Mouse (Mus musculus) lung, postnatal 4 days (tissue): ENCODE data around the gene Sorbs1.
"Not testable (repeated sequence)": the region's sequence is repeated elsewhere in the genome, so short reads cannot be mapped to it uniquely, and the experiment has no call there.

Source experiments
- DNase-seq, 2 experiments: peaks; one replicate each; pipeline ENCODE4 v3.0.0; 2021

The Sorbs1 gene

DNA sequence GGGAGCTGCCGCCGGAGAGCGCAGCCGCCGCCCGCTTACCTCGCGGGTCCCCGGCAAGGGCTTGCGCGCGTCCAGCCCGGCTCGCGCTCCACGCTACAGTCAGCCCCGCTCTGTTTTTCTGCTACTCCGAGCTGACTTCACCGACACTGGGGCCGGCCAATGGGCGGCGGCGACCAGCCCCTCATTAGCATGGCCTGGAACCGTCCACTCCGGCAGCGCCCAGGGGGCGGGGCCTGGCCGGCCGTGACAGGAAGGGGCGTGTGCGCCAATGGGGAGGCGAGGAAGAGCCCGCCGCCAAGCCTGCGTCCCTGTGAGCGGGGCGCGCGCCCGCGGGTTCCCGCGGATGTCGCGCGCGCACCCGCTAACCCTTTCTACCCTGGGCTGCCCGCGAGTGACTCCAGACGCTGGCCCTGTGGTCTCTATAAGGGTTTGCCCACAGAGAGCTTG, at the start of gene Sorbs1:
Gene Sorbs1, minus strand, starts transcription at position 148 of the 447 bp plus-strand sequence.
- peak; percentile 97 to 99 for DNase-seq

DNA sequence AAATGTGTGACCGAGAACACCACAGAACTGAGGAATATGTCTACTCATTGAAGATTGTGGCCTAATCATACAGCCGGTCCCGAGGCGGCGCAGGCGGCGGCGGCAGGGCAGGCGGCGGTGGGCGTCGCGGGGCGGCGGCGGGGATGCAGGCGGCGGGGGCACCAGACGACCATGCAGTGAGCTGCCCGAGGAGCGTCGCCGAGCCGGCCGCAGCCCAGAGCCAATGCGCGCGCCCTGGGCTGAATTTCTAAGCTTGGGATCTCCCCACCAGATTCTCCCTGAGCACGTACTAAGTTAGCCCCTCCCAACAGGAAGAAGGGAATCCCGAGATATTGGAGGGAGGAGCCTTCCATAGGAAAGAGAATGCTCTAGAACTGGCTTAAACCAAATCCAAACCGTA, 47.9 kb upstream of the Sorbs1 start:
- DNase-seq, result not testable (repeated sequence)

DNA sequence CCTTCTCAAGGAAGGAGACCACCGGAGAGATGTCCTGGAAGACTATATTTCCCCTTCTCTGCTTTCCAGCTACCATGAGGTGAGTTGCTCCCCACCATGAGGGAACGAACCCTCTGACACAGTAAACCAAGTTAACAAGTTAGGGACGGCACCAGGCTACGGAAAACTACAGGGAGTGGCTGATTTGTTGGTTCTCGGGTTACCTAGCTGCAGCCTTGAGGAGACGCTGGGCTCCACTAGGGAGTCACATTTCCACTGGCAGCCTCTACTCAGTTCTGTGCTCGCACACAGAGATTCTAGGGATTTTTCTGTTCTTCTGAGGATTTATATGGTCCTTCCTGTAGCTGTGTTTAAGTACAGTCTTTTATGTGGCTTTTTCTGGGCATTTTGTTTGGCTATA, 42.5 kb upstream of the Sorbs1 start:
- no peak for DNase-seq

DNA sequence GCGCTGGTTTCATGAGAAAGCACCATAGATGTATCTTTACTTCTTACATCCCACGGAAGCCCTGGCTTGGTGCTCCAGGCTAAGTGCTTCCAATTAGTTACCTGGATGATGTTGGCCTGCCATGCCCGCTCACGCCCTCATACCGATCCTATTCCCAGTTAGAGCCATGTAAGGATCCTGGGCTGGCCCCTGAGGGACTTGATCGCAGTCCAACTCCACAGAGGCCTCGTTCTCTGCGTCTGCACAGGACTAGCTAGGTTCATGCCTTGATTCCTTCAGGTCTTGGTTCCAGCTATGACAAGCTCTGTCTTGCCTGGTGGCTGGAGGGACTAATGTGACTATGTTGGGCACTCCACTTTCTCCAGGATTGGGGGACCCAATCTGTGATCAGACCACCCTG, 41.6 kb upstream of the Sorbs1 start:
- DNase-seq, result no peak

DNA sequence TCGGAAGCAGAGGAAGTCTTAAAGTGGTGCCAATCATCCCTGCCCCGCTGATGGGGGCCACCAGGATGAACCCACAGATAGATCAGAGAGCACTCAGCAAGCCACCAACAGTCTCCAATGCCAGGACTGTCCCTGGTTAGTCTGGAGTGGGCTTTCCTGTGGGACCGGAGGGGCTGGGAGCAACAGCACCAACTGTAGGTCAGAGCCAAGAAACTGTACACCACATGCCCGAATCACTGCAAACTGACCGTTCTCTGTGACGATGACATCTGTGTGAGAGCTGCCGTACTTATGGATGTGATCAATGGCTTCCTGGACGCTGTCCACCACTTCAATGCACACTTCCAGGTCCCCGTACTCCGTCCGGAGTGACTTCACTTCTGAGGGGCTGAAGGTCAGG, 40.8 kb upstream of the Sorbs1 start:
- no peak for DNase-seq

DNA sequence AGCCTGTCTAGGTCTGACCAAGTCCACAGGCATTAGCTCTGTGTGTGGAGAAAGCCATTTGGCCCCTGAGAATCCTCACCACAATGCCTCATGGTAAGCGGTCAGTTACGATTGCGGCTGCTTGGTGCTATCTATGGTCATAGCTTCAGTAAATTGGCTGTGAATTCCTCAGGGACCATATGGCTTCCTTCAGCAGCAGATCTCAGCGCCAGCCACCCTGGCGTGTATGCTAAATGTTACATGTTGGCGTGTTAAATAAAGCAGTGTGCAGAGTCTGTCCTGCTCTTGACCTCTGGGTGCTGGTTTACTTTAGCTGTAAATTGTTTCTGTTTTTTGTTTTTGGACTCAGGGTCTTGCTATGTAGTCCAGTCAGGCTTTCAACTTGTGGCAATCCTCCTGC, 40.3 kb upstream of the Sorbs1 start:
- peak; percentile 40 to 78 for DNase-seq

DNA sequence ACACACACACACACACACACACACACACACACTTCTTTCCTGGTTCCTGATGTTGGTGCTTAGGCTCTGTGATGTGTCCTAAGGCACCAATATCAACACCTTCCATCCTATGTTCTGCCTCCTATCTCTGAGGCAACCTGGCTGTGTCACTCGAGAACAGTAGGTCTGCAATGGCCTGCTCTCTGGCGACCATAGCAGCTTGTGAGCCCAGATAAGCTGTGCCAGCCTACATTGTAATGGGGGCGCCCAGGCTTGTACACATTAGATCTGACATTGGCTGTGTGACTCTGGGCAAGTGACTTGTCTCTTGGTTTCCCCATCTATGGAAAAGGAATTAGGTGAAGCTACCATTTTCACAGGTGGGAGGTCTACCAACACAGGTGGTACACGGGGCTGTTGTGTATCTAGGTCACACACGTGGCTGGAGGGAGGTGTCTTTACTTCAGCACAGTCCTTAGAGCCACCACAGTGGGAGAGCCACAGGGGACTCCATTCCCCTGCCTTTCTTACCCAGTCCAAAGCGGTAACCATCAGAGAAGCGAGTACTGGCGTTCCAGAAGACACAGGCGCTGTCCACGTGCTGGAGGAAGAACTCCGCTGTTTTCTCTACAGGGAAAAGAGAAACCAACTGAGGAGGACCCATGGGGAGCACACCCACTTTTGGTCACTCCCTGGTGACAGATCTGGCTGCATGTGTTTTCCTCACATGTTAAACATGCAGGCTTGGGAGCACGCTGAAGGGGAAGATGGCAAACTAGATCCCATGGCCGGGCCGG, 39.6 kb upstream of the Sorbs1 start:
- DNase-seq, result no peak

DNA sequence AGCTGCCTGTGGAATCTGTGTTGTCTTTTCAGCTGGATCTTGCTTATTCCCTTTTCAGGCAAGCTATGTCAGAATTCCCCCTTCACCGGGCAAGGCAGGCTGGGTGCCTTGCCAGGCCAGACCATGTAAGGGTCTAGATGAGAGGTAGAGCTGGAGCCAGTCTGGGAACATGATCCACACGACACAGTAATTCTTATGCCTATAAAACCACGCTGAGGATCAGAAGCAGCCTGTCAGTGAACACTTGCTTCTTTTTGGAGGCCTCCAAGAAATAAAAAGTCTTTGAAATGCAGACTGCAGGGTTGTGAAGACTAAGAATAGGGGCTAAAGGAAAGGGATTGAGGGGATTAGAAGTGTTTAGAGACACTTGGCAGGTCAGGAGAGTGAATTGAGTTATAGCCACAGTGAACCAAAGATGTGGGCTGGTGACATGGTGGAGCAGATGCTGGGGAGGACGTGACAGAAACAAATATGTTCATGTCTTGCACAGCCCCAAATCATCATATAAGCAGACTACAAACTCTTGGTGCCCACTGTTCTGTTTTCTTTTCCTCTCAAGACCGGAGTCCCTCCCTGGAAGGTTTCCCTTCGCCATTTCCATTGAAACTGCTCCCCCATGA, 36.0 kb upstream of the Sorbs1 start:
- DNase-seq, result no peak

DNA sequence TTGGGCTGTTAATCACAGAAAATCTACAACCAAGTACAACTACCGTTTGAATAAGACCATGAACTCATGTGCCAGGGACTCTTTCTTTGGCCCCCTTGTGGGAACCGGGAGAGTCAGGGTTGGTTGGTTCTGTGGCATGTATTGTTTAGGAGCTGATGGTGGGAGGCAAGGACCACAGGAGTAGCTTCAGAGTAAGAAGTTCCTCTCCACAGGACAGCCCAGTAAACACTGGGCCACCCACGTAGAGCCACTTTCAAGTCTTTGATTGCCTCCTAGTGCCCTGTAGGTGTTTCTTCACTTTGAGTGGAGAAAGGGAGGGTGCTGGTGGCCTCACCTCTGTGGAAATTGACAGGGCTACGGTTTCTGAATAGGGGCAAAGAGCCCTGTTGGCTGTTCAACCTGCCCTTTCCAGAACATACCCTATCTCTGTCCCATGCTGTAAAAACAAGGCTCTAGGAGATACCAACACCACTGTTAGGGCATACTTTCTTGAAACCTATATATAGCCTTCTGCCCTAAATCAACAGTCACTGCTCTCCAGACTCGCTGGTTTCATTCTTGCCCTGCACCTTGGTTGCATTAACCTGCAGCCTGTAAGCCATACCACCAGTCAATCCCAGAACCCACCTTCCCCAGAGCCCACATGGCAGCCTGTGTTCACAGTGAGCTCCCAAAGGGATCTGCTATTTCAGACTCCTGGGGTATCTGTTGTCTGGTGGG, 35.4 kb upstream of the Sorbs1 start:
- no peak for DNase-seq

DNA sequence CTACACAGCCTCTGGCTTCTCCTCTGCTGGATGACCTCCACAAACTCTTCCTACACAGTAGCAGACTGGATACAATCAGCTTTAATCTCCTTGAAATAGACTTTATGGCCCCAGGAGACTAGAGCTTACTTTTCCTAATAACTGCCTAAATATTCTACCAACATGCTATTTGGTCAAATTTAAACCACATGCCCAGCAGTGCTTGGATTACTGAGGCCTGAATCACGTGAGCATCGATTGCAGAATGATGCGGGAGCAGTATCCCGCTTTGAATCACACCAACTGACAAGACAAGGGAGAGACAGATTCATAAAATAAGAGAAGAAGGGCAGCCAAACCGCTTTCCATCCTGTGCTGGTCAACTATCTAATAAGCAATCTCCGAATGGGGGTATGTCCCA, 34.8 kb upstream of the Sorbs1 start:
- no peak for DNase-seq

DNA sequence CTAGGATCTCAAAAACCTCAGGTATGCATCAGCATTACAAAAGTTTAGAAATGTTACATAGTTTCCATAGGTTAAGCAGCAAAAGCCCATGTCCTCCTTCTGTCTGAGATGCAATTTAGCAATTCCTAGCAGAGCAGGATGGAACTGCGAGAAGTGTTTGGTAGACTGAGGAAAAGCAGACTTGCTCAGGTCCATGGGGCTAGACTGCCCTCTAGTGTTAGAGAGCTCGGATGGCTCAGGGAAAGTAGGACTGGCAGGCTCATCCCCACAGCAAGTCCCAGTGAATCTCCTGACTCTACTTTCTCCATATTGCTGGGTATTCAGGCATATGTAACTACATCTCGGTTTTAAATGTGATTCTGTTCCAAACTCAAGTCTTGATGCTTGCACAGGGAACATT, 31.3 kb upstream of the Sorbs1 start:
- DNase-seq, result peak in 1 of 2 experiments; percentile 65

DNA sequence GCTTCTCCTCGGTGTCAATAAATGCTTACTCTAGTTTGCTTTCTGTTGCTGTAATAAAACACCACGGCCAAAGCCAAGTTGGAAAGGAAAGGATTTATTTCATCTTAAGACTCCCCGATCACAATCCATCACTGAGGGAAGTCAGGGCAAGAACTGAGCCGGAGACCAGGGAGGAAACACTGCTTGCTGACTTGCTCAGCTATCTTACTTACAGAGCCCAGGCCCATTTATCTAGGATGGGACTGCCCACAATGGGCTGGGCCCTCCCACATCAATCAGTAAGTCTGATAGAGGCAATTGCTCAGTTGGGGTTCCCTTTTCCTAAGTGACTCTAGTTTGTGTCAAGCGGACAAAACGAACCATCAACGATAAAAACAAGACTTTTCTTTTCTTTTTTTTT, 29.2 kb upstream of the Sorbs1 start:
- DNase-seq, result no peak

DNA sequence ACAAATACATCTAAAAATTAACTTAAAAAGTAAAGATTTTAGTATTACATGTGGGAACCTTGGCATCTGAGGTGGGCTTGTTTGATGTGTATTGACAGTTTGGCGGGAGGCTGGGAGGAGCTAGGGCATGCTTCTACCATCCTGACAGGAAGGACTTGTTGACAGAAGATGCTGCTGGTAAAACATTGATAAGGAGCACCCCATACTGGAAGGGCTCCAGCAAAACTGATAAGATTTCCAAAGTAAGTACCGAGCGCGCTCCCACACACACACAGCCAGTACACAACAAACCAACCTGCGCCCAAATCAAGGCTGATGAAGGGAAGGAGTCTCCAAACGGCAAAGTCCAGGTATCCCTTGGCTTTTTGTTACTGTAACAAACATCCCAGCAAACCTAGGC, 22.9 kb upstream of the Sorbs1 start:
- no peak for DNase-seq

DNA sequence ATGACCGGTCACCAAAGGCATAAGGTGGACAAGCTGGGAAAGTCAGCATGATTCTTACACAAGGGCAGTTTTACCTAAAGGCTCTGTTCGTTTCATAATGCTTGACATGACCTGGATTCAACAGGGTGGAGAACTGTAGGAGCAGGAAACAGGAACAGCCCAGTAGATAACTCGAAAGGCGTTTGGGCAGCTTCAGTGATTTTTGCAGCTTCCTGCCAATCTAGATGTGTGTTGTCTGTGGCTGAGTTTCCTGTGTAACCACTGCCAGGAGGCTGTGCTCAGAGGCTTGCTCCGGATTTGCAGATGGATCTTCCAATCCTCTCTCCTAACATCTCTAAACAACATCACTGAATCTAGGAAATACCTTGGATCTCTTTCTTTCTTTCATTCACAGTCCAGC, 18.9 kb upstream of the Sorbs1 start:
- no peak for DNase-seq

DNA sequence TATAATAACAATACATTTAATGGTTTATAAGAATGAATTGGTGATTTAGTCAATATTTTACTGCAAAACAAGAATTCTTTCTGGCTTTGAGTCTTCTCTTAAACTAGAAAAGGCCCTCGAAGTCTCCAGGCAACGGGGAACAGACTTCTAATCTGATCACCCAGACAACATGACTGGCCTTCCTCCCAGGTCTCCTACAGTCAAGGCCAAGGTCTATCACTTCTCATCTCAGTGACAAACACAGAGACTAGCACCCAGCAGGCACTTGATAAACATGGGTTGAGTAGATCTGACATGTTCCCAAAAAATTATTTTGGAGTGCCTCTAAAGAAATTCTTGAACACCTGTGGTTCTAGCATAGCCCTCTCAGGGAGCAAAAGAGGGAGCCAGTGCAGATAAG, 16.7 kb upstream of the Sorbs1 start:
- DNase-seq, result no peak

DNA sequence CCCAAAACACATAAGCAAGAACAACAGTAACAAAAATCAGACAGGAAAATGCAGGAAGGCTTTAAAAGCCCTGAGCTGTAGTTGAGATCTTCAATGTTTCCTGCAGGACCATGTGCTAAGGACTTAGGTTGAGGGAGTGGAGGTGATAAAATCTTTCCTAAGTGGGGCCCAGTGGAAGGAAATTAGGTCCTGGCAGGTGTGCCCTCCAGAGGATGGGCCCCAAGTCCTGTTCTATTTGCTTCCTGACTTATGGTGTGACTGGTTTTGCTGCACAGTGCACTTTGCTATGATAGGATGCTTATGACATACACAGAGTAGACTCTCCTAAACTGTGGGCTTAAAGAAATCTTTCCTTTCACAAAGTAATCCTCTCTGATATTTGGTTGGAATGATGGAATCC, 14.7 kb upstream of the Sorbs1 start:
- no peak for DNase-seq

DNA sequence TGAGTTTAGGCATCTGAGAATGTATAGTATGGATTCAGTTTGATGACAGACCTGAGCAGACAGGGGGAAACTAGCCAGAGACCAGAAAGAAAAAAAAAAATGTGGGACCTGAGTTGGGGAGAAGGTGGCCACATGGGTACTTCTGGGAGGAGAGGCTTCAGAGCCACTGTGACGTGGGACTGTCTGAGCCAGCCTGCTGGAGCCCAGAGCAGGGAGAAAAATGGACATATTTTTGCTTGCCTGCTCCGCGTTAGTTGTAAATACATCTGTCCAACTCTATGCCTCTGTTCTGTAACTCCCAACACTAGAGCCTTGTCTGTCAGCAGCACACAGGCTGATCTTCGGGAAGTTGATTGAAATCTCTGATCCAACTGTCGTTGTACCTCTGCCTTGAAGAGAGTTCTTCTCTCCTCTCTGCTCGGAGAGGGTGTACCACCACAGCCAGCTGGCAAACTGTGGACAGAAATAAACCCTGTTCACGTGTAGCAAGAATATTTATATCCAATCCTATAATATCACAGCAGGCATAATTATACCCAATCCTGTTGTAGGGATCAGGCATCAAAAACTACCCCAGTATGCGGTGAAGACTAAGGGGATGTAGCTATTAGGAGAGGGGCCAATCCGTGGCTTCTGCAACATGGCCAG, 12.9 kb upstream of the Sorbs1 start:
- DNase-seq, result no peak

DNA sequence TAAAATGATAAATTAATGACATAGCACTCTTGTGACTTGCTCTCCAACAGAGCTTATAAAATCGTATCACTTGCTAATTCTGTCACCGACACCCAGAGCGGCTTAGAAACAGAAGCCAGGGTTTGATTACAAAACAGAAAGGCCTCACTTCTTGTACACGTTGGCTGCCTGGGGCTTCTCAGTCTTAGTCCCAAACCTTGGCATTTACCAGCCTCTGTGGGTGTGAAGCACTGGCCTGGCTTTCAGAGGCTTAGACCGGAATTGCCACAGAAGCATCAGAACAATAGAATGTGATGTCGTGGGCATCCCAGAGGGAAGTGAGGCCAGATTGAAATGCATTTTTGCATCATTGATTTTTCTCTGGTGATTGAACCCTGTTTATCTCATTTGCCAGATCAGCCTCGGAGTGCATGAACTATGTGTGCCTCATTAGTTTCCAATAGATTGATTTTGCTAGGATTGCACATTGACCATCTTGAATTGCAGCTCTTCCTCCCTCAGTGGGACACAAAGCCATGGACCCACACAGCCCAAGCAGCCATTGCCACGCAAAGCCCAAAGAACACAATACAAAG, 9.9 kb upstream of the Sorbs1 start:
- DNase-seq, result no peak

DNA sequence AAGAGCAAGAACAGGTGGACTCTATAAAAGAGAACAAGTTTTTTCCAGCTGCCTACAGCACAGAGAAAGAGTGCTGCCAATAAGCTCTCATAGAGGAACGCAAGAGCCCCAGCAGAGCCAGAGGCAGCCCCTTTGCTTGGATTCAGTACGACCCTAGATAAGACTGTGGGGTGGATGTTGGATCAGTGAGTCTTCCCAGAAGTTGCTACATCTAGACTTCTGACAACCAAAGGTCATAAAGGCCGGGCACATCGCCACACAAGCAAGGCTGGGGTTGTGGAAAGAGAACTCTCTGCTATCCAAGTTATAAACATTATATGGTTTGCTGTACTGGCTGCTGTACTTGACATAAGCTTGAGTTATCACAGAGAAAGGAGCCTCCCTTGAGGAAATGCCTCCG, 6.8 kb upstream of the Sorbs1 start:
- DNase-seq, result peak in 1 of 2 experiments; percentile 51

DNA sequence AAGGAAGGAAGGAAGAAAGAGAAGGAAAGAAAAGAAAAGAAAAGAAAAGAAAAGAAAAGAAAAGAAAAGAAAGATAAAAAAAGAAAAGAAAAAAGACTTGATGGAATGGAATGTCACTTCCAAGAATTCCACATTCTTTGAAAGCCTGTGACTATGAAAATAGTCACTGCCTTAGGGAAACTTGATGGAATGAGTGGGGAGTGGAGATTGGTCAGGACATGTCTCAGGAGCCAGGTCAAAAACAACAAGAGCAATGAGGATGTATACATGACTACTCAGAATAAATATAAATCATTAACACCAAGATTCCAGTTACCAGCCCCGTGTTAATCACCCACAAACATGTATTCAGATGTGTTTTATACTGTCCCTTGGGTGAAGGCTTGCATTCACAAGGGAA, 5.1 kb upstream of the Sorbs1 start:
- DNase-seq, result no peak

DNA sequence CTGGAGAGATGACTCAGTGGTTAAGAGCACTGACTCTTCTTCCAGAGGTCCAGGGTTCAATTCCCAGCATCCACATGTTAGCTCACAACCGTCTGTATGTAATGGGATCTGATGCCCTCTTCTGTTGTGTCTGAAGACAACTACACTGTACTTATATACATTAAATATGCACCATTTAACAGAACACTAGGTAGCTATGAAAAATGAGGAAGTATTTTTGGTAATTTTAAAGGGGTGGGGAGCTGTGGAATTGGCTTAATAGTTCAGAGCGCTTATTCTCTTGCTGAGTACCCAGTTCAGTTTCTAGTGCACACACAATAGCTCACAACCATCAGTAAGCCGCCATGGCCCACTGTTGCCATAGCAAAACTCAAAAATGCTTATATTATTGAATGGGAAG, 2.0 kb upstream of the Sorbs1 start:
- DNase-seq, result no peak

DNA sequence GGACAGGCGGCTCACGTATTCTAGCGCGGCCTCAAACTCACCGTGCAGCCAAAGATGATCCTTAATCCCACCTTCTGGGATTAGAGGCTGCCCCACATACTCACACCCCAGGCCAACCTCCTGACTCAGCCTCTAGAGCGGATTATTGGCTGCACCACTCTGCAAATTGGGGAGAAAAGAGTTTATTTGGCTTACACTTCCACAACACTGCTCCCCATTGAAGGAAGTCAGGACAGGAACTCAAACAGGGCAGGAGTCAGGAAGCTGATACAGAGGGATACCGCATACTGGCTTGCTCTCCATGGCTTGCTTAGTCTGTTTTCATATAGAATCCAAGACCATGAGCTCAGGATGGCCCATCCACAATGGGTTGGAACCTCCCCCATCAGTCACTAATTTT, 797 bp upstream of the Sorbs1 start:
- DNase-seq, result no peak
